Comparison of ENCODE assay signal across 16 mouse cellular contexts in the genomic region with DNA sequence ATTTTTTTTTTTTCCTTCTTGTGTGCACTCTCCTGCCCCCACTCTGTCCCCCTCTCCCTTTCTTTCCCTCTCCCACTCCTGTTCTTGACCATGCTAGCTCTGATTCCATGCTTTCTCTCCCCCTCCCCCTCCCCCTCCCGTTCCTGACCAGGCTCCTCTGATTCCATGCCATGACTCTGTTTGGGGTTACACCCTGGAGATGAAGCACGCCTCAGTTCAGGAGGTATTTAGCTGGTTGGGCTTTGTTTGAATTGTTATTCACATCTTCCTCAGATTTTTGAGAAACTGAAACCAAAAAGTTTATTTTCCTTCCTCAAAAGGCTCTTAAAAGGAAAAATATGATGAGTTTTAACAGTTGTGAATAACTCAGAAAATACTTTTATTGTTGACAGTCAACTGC.
DNase-seq lines count a peak whose midpoint lies in the region; ATAC-seq and TF ChIP-seq lines count a peak whose summit lies in the region.
"Had no signal": no experiment of that assay in that cellular context is flagged by ENCODE, and none has a peak within 500 bp of the region (broad histone marks: within the 10 kb centered on the region; RNA-seq: fewer than 3 reads in every experiment).

No protein-coding gene starts in this region.

- peak overlapping the region; percentile 23; the same call in 1 of the 2 replicates for H3K4me2 ChIP-seq in kidney, postnatal 0 days (ENCODE audit: low read length)
- H3K4me2 ChIP-seq in kidney, embryonic 14.5 days (replicated peaks; ENCODE audit: low read depth, low read length): no peak overlapping the region
- H3K4me2 ChIP-seq in hindbrain, embryonic 14.5 days (replicated peaks): no peak overlapping the region
- H3K4me2 ChIP-seq: forebrain, embryonic 12.5 days; limb, embryonic 15.5 days; stomach, embryonic 15.5 days had no signal

- no peak for TF ChIP-seq CTCF in gastrocnemius, adult 2 months (IDR thresholded peaks at IDR 0.05)
- no peak for TF ChIP-seq CTCF in kidney, postnatal 0 days (IDR thresholded peaks at IDR 0.05; ENCODE audit: low read depth)

- peak overlapping the region; percentile 57 for H3K27ac ChIP-seq in gastrocnemius, adult 2 months
- H3K27ac ChIP-seq in kidney, postnatal 0 days: no peak overlapping the region
- H3K27ac ChIP-seq in kidney, embryonic 14.5 days (ENCODE audit: low read depth, low read length): no peak overlapping the region
- no peak overlapping the region; the same call in 1 of the 2 replicates for H3K27ac ChIP-seq in hindbrain, embryonic 14.5 days
- H3K27ac ChIP-seq: forebrain, embryonic 12.5 days; limb, embryonic 15.5 days; stomach, embryonic 15.5 days had no signal

- no peaks in the 10 kb centered on the region for H3K9me3 ChIP-seq in kidney, postnatal 0 days (replicated peaks; ENCODE audit: low read length)
- H3K9me3 ChIP-seq in kidney, embryonic 14.5 days (ENCODE audit: control insufficient read depth, low read length): no peaks in the 10 kb centered on the region
- H3K9me3 ChIP-seq in hindbrain, embryonic 14.5 days (ENCODE audit: control insufficient read depth, low read length): no peaks in the 10 kb centered on the region
- H3K9me3 ChIP-seq: forebrain, embryonic 12.5 days; limb, embryonic 15.5 days; megakaryocyte, embryonic 14.5 days; stomach, embryonic 15.5 days had no signal

- no peak for ATAC-seq in kidney, postnatal 0 days (replicated peaks; ENCODE audit: low FRiP score, low read depth)
- ATAC-seq in kidney, embryonic 14.5 days (ENCODE audit: low FRiP score, low TSS enrichment): no peak
- ATAC-seq in hindbrain, embryonic 14.5 days (ENCODE audit: low FRiP score): no peak
- ATAC-seq: intestine, embryonic 16.5 days had no signal

- no peak overlapping the region for H3K9ac ChIP-seq in kidney, postnatal 0 days (ENCODE audit: low read depth, low read length)
- no peak overlapping the region for H3K9ac ChIP-seq in kidney, embryonic 14.5 days (ENCODE audit: low read depth, low read length)
- no peak overlapping the region for H3K9ac ChIP-seq in hindbrain, embryonic 14.5 days
- H3K9ac ChIP-seq: forebrain, embryonic 12.5 days; limb, embryonic 15.5 days; stomach, embryonic 15.5 days had no signal

- DNase-seq in gastrocnemius, adult 2 months: no peak
- DNase-seq in gastrocnemius, adult 18-20 months (ENCODE audit: low spot score): no peak
- peak; percentile 55 for DNase-seq in kidney, postnatal 0 days (ENCODE audit: low spot score)
- peak; percentile 8 for DNase-seq in ES-CJ7 (ENCODE audit: low read depth, low spot score)
- DNase-seq in fibroblast of lung, adult 2 months (ENCODE audit: low read depth): peak; percentile 35
- DNase-seq in hindbrain, embryonic 14.5 days (ENCODE audit: low spot score): no peak
- DNase-seq: cerebellum, adult 9-11 months; lung, adult 18-20 months; right cerebral cortex, adult 18-20 months; spleen, adult 18-20 months had no signal

- H3K27me3 ChIP-seq in kidney, postnatal 0 days (ENCODE audit: insufficient read depth, low read length): no peaks in the 10 kb centered on the region
- H3K27me3 ChIP-seq in kidney, embryonic 14.5 days (ENCODE audit: control insufficient read depth, insufficient read depth, low read length): no peaks in the 10 kb centered on the region
- no peaks in the 10 kb centered on the region for H3K27me3 ChIP-seq in hindbrain, embryonic 14.5 days (ENCODE audit: control insufficient read depth, insufficient read depth, low read length)
- H3K27me3 ChIP-seq: forebrain, embryonic 12.5 days; limb, embryonic 15.5 days; megakaryocyte, embryonic 14.5 days; stomach, embryonic 15.5 days had no signal

- intact Hi-C loops in gastrocnemius, adult 2 months (cut with DNase I): no loop called here

- peaks cover 19% of the 10 kb centered on the region; the same call in 1 of the 2 replicates for H3K4me1 ChIP-seq in kidney, postnatal 0 days (replicated peaks; ENCODE audit: insufficient read depth, low read length)
- H3K4me1 ChIP-seq in kidney, embryonic 14.5 days (ENCODE audit: control insufficient read depth, insufficient read depth, low read length): peaks cover 24% of the 10 kb centered on the region
- H3K4me1 ChIP-seq in hindbrain, embryonic 14.5 days (replicated peaks; ENCODE audit: control insufficient read depth, insufficient read depth, low read length): peaks cover 21% of the 10 kb centered on the region

- peak overlapping the region; percentile 44 for H3K4me3 ChIP-seq in gastrocnemius, adult 2 months
- no peak overlapping the region for H3K4me3 ChIP-seq in kidney, postnatal 0 days (replicated peaks; ENCODE audit: low read depth, low read length)
- H3K4me3 ChIP-seq in kidney, embryonic 14.5 days (ENCODE audit: low read length): no peak overlapping the region
- no peak overlapping the region for H3K4me3 ChIP-seq in hindbrain, embryonic 14.5 days (replicated peaks; ENCODE audit: low read length)
- H3K4me3 ChIP-seq: forebrain, embryonic 12.5 days; limb, embryonic 15.5 days; megakaryocyte, embryonic 14.5 days; stomach, embryonic 15.5 days had no signal

- 14% methylated on average over 2 of the region's 2 CpGs for WGBS in kidney, postnatal 0 days
- WGBS in kidney, embryonic 14.5 days: 29% methylated on average over 2 of the region's 2 CpGs
- 64% methylated on average over 2 of the region's 2 CpGs for WGBS in hindbrain, embryonic 14.5 days

- no peaks in the 10 kb centered on the region for H3K36me3 ChIP-seq in kidney, postnatal 0 days (ENCODE audit: insufficient read depth, low read length)
- H3K36me3 ChIP-seq in kidney, embryonic 14.5 days (ENCODE audit: control insufficient read depth, insufficient read depth, low read length): no peaks in the 10 kb centered on the region
- H3K36me3 ChIP-seq in hindbrain, embryonic 14.5 days (replicated peaks; ENCODE audit: control insufficient read depth, insufficient read depth): no peaks in the 10 kb centered on the region
- H3K36me3 ChIP-seq: forebrain, embryonic 12.5 days; limb, embryonic 15.5 days; stomach, embryonic 15.5 days had no signal

Comparison
In these comparisons a context has a peak if more than half of its experiments do, and no peak if none do; other contexts are left out.
1. DNase-seq: peak in kidney, postnatal 0 days (single experiment), ES-CJ7 (single experiment) and fibroblast of lung, adult 2 months (single experiment); none in gastrocnemius, adult 2 months (single experiment), gastrocnemius, adult 18-20 months (single experiment) and hindbrain, embryonic 14.5 days (single experiment).